Mouse (Mus musculus) lung, adult 2 months (tissue): ENCODE data around the gene Mrto4.

Experiments used
- CTCF ChIP-seq: fragments of 200-500 bp; IDR thresholded peaks from 2 replicates; pipeline ENCODE4 v1.5.1; 2011; ENCODE audit warnings: mild to moderate bottlenecking, low read length, control low read depth; ENCODE audit not compliant: insufficient read depth
- POLR2A ChIP-seq: fragments of 200-500 bp; IDR thresholded peaks from 2 replicates; pipeline ENCODE4 v1.6.1; 2011; ENCODE audit warnings: low read depth, mild to moderate bottlenecking, control low read depth, low read length, borderline replicate concordance; ENCODE audit errors: extremely low read depth

GRCm38 (mm10) chr4:139400487-139400886 lies 48.1 kb upstream of the Mrto4 start:
- TF ChIP-seq POLR2A = no peak
- TF ChIP-seq CTCF = no peak
